Mouse (Mus musculus): ENCODE results near the gene Fam84b.

DNA sequence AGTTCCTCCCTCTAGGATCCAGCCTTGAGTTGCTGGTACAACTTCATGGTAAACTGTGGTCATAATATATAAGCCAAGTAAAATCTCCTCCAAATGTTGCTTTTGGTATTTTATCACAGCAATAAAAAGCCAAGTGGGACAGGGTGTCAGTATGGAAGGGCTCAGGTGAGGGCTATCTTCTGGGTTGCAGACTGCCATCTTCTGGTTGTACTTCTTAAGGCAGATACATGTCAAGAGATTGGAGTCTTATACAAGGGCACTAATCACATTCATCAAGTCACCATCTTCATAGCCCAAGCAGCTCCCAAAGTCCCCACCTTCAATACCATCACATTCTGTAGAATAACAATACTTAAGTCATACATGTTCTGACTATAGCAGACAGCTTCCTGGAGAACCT is 21.0 kb downstream of the Fam84b start:
- TF ChIP-seq USF1 (IDR thresholded peaks at IDR 0.05; ENCODE audit: low read depth): no peak
- TF ChIP-seq CTCF (IDR thresholded peaks at IDR 0.05; ENCODE audit: control insufficient read depth, insufficient read depth, insufficient read length): no peak
- TF ChIP-seq MYOG (IDR thresholded peaks at IDR 0.05; ENCODE audit: control insufficient read depth, extremely low read depth, insufficient read length): no peak
- TF ChIP-seq MAX (IDR thresholded peaks at IDR 0.05): no peak
- no peak for TF ChIP-seq CEBPB (IDR thresholded peaks at IDR 0.05; ENCODE audit: low read depth)

Data from C2C12 (cell line).